Mouse (Mus musculus) forebrain, embryonic 13.5 days (tissue): ENCODE measurements around the gene Fzd9. TPM values are rescaled to one million over a fixed set of nuclear protein-coding genes. Genes with fewer than 3 reads are reported as not detected.
A peak's percentile ranks its signal among the peaks of the same experiment; 100 is the strongest.

Source experiments
- ATAC-seq: fragments of 200-750 bp; cut with Nextera tagmentation; 2 replicates; pipeline ENCODE4 v1.8.0; 2017
- H3K27ac ChIP-seq: fragments of 300-500 bp; sonication (generic); 2 replicates; pipeline ENCODE4 v1.5.1; 2015; ENCODE audit warnings: inconsistent platforms, mild to moderate bottlenecking, moderate library complexity
- H3K27me3 ChIP-seq: fragments of 300-500 bp; sonication (generic); 2 replicates; pipeline ENCODE4 v1.6.1; 2015; ENCODE audit warnings: mild to moderate bottlenecking, inconsistent platforms
- H3K36me3 ChIP-seq: fragments of 300-500 bp; sonication (generic); 2 replicates; pipeline ENCODE4 v1.6.1; 2015; ENCODE audit warnings: mild to moderate bottlenecking, inconsistent platforms; ENCODE audit not compliant: poor library complexity, severe bottlenecking
- H3K4me1 ChIP-seq: fragments of 300-500 bp; sonication (generic); 2 replicates; pipeline ENCODE4 v1.6.1; 2015; ENCODE audit warnings: inconsistent platforms
- H3K4me2 ChIP-seq: fragments of 300-500 bp; sonication (generic); 2 replicates; pipeline ENCODE4 v1.6.1; 2015; ENCODE audit warnings: inconsistent platforms, mild to moderate bottlenecking, moderate library complexity
- H3K4me3 ChIP-seq: fragments of 300-500 bp; sonication (generic); 2 replicates; pipeline ENCODE4 v1.5.1; 2015; ENCODE audit warnings: mild to moderate bottlenecking, inconsistent platforms
- H3K9ac ChIP-seq: fragments of 300-500 bp; sonication (generic); 2 replicates; pipeline ENCODE4 v1.6.1; 2015; ENCODE audit warnings: mild to moderate bottlenecking, inconsistent platforms
- H3K9me3 ChIP-seq: fragments of 300-500 bp; sonication (generic); replicated peaks from 2 replicates; pipeline ENCODE4 v1.6.1; 2016; ENCODE audit warnings: inconsistent platforms
- WGBS: fragments of 180-500 bp; shearing (Covaris S2); methylation state at CpG from one replicate; pipeline ENCODE4 v1.1.7; 2015; 5-methylcytosine and 5-hydroxymethylcytosine counted together
- polyA plus RNA-seq: library from polyadenylated mRNA; unstranded; fragments of >200 nt; fragmentation: Nextera tagmentation; extraction: Ambion mirVana; gene quantifications from 2 replicates; pipeline ENCODE4 v1.2.1, GENCODE M21; 2015

The Fzd9 gene
- polyA plus RNA-seq, 1 experiment from 2014 or later, result 18.2 TPM

DNA sequence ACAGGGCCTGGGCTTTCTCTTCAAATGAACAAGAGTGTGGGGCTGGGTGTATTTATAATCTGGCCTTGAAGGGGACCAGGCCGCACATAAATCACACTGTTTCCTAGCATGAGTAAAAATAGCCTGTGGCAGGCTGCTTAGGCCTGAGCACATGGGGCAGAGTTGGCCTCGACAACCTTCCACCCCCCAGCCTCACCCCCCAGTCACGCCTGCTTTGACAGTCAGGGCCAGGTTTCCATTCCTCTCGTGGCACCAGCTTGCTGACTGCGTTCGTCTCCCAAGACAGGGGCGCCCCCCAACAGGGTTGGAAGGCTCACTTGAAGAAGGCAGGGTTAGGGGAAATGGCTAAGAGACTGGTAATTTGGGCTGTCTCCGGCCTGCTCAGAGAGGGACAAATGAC lies 18.4 kb upstream of the Fzd9 start:
- Histone ChIP-seq H3K4me3 (no peak overlapping the region), H3K9me3 (no peaks in the 10 kb centered on the region), H3K4me2 (no peak overlapping the region), H3K4me1 (peaks cover 34% of the 10 kb centered on the region), H3K27ac (no peak overlapping the region), H3K36me3 (no peaks in the 10 kb centered on the region), H3K9ac (no peak overlapping the region), H3K27me3 (no peaks in the 10 kb centered on the region)
- no peak for ATAC-seq
- WGBS, result 90% methylated on average over 8 of the region's 8 CpGs

GRCm38 (mm10) chr5:135264548-135264947 lies 13.5 kb upstream of the Fzd9 start:
- WGBS, result 57% methylated on average over 9 of the region's 9 CpGs

DNA sequence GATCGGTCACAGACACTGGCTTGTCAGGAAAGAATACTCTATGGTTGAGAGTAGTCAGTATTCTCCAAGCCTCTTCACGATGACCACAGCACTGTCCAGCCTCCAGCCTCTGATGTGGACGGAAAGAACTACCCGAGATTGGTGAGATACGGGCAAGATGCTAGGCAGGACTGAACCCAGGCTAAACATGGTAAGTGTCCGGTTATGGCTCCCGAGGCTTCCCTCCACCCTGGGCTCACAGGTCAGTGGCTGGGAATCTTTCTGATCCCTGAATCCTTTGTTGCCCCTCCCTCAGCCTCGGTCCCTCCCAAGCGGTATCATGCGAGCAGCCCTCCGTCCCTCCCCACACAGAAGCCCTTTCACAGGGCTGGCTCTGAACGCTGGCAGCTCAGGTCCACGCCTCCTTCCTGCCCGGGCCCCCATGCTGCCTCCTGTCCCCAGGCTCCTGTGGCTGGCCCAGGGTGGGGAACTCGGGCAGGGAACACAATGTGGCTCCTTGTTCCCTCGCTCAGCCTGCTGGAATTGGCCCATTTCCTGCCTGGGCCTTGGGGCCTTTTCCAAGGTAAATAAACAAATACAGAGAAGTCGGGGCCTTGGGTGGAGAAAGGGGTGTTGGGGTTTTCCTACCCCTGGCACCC lies 13.0 kb upstream of the Fzd9 start:
- Histone ChIP-seq H3K4me1 (peaks cover 29% of the 10 kb centered on the region), H3K4me2 (peak overlapping the region; percentile 34), H3K9me3 (no peaks in the 10 kb centered on the region), H3K9ac (peak overlapping the region; percentile 40; the same call in 1 of the 2 replicates), H3K36me3 (no peaks in the 10 kb centered on the region), H3K27me3 (no peaks in the 10 kb centered on the region), H3K4me3 (no peak overlapping the region), H3K27ac (peak overlapping the region; percentile 72)
- 19% methylated on average over 17 of the region's 17 CpGs for WGBS
- peak; percentile 84 for ATAC-seq

More at GRCm38 (mm10) chr5:135264548-135264947, 13.5 kb upstream of the Fzd9 start:
- H3K4me3 ChIP-seq, result no peak overlapping the region
- peak overlapping the region; percentile 34; the same call in 1 of the 2 replicates for H3K4me2 ChIP-seq
- no peaks in the 10 kb centered on the region for H3K27me3 ChIP-seq
- peak overlapping the region; percentile 40; the same call in 1 of the 2 replicates for H3K9ac ChIP-seq
- H3K27ac ChIP-seq, result peak overlapping the region; percentile 72
- H3K9me3 ChIP-seq, result no peaks in the 10 kb centered on the region
- peaks cover 26% of the 10 kb centered on the region for H3K4me1 ChIP-seq
- 0 out of 2 replicates have a peak, but pooled peaks have one; percentile 10 for ATAC-seq
- H3K36me3 ChIP-seq, result no peaks in the 10 kb centered on the region

DNA sequence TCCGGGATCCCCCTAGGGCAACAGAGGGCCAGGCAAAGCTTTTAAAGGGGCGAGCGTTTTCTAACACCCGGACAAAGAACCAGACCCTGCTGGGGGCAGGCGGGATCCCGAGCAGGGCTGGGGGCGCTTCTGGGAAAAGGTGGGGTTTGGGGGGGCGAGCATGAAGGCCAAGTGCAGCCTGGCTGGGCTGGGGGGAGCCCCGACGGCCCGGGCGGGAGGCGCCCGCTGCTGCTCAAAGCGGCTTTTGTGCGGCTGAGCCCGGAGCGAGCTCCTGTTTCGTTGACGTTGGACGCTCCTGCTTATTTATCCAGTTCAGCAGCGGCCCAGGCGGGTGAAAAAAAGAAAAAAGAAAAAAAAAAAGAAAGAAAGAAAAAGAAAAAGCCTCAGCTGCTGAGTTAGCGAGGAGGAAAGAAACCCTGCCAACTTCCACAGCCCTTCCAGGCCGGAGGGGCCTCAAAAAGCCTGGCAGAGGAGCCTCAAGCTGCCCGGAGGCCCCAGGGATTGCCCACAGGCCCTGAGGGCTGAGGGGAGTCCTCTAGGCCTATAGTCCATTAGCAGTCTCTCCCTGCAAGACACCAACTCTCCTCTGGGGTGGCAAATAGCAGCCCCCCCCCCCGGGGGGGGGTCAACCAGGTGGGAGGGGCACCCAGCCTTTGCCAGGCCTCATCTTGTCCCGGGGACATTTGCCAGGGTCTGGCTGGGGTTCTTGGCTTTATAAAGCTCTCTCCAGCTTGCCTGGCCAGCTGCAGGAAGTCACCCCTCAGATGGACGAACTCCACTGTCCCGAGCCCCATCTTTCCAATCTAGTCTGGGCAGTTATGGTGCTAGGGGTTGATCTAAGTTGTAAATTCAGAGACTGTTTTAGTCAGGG lies 7.5 kb upstream of the Fzd9 start:
- Histone ChIP-seq H3K27ac (peak overlapping the region; percentile 95), H3K9me3 (no peaks in the 10 kb centered on the region), H3K9ac (peak overlapping the region; percentile 53), H3K36me3 (no peaks in the 10 kb centered on the region), H3K4me3 (peak overlapping the region; percentile 20), H3K27me3 (no peaks in the 10 kb centered on the region), H3K4me1 (peaks cover 39% of the 10 kb centered on the region), H3K4me2 (peak overlapping the region; percentile 52)
- ATAC-seq, result peak; percentile 48
- 7% methylated on average over 30 of the region's 30 CpGs for WGBS

DNA sequence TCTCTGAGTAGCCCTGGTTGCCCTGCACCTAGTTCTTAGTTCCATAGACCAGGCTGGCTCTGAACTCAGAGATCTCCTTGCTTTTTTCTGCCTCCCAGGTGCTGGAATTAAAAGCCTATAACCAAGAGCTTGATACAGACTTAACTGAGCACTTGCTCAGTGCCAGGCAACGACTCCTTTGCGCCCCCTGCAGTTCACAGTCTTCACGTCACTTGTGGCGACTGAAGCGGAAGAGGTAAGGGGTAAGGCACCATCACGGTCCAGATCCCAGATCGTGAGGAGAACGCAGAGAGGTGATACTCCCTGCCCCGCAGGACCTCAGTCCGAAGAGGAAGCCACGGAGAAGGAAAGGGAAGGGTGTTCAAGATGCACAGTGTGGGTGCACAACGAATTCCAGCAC lies 6.5 kb upstream of the Fzd9 start:
- ATAC-seq, result no peak
- 80% methylated on average over 12 of the region's 12 CpGs for WGBS
- H3K4me3 ChIP-seq, result no peak overlapping the region

GRCm38 (mm10) chr5:135256166-135256565 lies 5.1 kb upstream of the Fzd9 start:
- Histone ChIP-seq H3K27ac (no peak overlapping the region), H3K27me3 (no peaks in the 10 kb centered on the region), H3K4me1 (peaks cover 60% of the 10 kb centered on the region), H3K9me3 (no peaks in the 10 kb centered on the region), H3K36me3 (no peaks in the 10 kb centered on the region), H3K4me3 (no peak overlapping the region), H3K9ac (no peak overlapping the region), H3K4me2 (no peak overlapping the region)
- 90% methylated on average over 3 of the region's 3 CpGs for whole genome bisulfite sequencing
- ATAC-seq, result no peak

More for the DNA sequence above, 6.5 kb upstream of the Fzd9 start:
- no peaks in the 10 kb centered on the region for H3K27me3 ChIP-seq
- no peak overlapping the region for H3K4me2 ChIP-seq
- H3K9me3 ChIP-seq, result no peaks in the 10 kb centered on the region
- H3K4me1 ChIP-seq, result peaks cover 47% of the 10 kb centered on the region
- no peaks in the 10 kb centered on the region for H3K36me3 ChIP-seq
- H3K9ac ChIP-seq, result no peak overlapping the region
- H3K27ac ChIP-seq, result peak overlapping the region; percentile 95

GRCm38 (mm10) chr5:135253741-135254401 lies 2.8 kb upstream of the Fzd9 start:
- H3K9ac ChIP-seq, result 0 out of 2 replicates have a peak overlapping the region, but pooled peaks have one; percentile 12
- H3K27me3 ChIP-seq, result peaks cover 17% of the 10 kb centered on the region
- ATAC-seq, result peak; percentile 70
- H3K4me3 ChIP-seq, result no peak overlapping the region
- peaks cover 5% of the 10 kb centered on the region; the same call in 1 of the 2 replicates for H3K36me3 ChIP-seq
- peaks cover 65% of the 10 kb centered on the region for H3K4me1 ChIP-seq
- peak overlapping the region; percentile 29 for H3K4me2 ChIP-seq
- peak overlapping the region; percentile 86 for H3K27ac ChIP-seq
- no peaks in the 10 kb centered on the region for H3K9me3 ChIP-seq
- 1% methylated on average over 12 of the region's 12 CpGs for WGBS

DNA sequence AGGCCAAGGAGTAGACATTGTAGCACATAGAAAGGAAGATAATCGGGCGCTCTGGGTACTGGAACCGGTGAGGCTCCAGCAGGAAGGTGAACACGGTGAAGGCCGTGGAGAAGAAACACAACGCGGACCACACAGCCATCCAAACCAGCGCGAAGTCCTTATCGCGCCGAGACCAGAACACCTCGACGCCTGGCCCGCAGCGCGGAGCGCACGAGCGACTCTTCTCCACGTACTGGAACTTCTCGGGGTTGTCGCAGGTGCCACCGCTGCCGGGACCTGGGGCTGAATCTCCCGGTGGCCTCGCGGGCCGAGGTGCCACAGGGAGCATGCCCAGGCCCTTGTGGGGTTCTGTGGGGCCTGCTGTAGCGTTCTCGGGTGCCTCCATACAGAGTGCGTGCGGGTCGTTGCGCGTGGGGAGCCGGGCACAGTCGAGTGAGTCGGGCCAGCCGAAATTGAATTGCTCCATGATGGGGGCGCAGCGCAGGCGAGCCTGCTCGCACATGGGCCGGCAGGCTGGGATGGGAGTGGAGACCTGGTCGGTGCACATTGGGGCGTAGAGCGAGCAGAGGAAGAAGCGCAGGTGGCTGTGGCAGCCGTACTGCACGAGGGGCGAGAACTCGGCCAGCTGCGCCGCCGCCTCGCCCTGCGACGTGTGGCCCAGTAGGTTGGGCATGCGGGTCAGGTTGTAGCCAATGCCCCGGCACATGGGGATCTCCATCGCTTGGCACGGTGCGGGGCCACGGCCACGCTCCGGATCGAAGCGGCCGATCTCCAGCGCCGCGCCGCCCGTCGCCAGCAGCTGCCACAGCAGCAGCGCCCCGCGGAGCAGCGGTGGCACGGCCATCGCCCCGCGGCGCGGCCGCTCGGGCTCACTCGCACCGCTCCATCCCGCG lies 598 bp downstream of the Fzd9 start:
- Histone ChIP-seq H3K4me2 (peak overlapping the region; percentile 97), H3K4me1 (peaks cover 89% of the 10 kb centered on the region), H3K4me3 (peak overlapping the region; percentile 64), H3K9me3 (no peaks in the 10 kb centered on the region), H3K36me3 (peaks cover 24% of the 10 kb centered on the region), H3K27me3 (peaks cover 17% of the 10 kb centered on the region), H3K9ac (peak overlapping the region; percentile 80), H3K27ac (peak overlapping the region; percentile 68)
- WGBS, result 1% methylated on average over 75 of the region's 92 CpGs
- peak; percentile 50 for ATAC-seq

- Histone ChIP-seq H3K4me3 (peak overlapping the region; percentile 64), H3K27me3 (peaks cover 17% of the 10 kb centered on the region), H3K9ac (peak overlapping the region; percentile 80), H3K4me2 (peak overlapping the region; percentile 97), H3K9me3 (no peaks in the 10 kb centered on the region), H3K36me3 (peaks cover 38% of the 10 kb centered on the region), H3K4me1 (peaks cover 81% of the 10 kb centered on the region), H3K27ac (peak overlapping the region; percentile 35; the same call in 1 of the 2 replicates)
- 60% methylated on average over 16 of the region's 16 CpGs for WGBS
- no peak for ATAC-seq
Measured at GRCm38 (mm10) chr5:135248956-135249676, 1.9 kb downstream of the Fzd9 start.

DNA sequence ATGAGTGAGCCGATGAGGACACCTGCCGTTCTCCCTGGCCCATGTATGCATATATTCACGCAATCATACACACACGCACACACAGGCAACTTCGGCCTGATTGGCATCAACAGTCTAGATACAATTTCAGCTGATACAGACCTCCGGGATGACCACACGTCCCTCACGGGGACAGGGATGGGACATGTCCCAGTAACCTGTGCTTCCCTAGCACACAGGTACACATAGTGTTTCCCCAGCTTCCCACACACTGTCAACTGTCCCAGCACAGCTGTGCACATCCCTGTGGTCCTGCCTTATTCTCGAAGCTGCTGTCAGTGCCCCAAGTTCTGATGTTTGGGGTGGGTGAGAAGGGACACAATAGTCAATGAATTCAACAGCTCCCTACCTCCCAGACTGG lies 3.7 kb downstream of the Fzd9 start:
- H3K9ac ChIP-seq, result 0 out of 2 replicates have a peak overlapping the region, but pooled peaks have one; percentile 32
- H3K4me3 ChIP-seq, result peak overlapping the region; percentile 64

More for the DNA sequence above, 3.7 kb downstream of the Fzd9 start:
- no peak overlapping the region for H3K27ac ChIP-seq
- H3K27me3 ChIP-seq, result peaks cover 17% of the 10 kb centered on the region
- no peak for ATAC-seq
- H3K36me3 ChIP-seq, result peaks cover 55% of the 10 kb centered on the region
- WGBS, result 67% methylated on average over 9 of the region's 9 CpGs
- H3K4me2 ChIP-seq, result peak overlapping the region; percentile 97
- no peaks in the 10 kb centered on the region for H3K9me3 ChIP-seq
- H3K4me1 ChIP-seq, result peaks cover 64% of the 10 kb centered on the region
